Mouse (Mus musculus) right cerebral cortex, adult 18-20 months (tissue): ENCODE measurements at regions not wholly inside any gene's neighbourhood (a gene's known extent, or its start where the extent isn't known, plus 50 kb on each side); places are given as distances from the start of the nearest gene placed in this dataset.
A peak's percentile ranks its signal among the peaks of the same experiment; 100 is the strongest.

Source experiments
- DNase-seq: peaks from one replicate; pipeline ENCODE4 v3.0.0; 2022; ENCODE audit warnings: mixed read lengths

DNA sequence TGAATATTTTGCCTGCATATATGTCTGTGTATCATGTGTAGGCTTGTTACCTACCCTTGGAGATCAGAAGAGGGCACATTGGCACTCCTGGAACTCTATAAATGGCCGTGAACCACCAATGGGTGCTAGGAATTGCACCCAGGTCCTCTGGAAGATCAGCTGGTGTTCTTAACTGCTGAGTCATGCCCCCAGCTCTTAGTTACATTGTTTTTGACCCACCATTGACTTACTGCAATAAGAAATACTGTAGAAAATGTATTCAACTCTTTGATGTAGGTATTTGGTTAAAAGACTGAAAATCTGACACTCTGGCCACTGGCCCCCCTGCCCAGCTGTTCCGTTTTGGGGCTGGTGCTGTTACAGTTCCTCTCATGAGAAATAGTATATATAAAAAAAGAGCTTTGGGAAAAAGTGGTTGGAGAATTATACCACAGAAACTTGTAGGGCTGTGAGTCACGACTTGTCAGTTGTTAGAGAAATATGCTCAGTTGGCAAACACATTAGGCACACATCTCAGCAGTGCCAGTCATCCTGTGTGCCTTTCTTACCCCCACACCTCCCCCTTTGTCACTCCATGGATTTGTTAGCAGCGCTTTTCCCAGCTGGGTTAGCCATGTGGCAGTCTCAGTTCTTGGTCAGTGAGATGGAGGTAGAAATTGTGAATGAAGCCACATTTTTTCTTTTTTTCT is 58.4 kb upstream of the Arhgap32 start:
- DNase-seq, result peak; percentile 69

DNA sequence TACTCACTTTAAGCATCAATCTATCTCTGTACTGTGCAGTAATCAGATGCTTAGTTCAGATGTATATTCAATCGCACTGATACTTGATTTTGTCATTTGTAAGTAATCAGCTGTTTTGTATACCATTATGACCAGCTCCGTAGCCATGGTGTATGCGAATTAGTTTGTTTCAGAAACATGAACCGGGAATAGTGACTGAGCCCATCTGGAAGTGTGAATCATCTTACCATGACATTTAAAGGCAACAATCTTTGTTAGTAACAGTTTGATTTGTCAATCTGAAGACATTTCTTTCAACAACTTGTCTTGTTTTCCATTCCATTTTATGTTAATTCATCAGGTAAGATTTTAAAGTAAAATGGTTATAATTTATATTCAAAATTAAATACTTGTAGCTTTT is 53.2 kb upstream of the Arhgap32 start:
- DNase-seq, result no peak

DNA sequence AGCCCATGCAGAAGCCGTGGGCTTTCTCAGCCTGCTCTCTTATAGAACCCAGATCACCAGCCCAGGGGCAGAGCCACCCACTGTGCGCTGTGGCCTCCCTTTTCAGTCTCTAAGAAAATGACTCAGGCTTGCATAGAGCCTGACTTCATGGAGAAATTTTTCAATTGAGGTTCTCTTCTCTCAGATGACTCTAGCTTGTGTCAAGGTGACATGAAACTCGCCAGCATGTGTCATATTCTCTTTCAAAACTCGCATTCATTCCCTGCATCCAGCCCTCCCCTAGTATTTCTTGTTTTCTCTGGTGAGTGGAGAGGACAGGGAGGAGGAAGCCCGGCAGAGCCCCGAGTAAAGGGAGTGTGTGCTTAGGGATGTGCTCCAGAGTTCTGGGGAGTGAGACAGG is 52.4 kb upstream of the Arhgap32 start:
- DNase-seq, result no peak

DNA sequence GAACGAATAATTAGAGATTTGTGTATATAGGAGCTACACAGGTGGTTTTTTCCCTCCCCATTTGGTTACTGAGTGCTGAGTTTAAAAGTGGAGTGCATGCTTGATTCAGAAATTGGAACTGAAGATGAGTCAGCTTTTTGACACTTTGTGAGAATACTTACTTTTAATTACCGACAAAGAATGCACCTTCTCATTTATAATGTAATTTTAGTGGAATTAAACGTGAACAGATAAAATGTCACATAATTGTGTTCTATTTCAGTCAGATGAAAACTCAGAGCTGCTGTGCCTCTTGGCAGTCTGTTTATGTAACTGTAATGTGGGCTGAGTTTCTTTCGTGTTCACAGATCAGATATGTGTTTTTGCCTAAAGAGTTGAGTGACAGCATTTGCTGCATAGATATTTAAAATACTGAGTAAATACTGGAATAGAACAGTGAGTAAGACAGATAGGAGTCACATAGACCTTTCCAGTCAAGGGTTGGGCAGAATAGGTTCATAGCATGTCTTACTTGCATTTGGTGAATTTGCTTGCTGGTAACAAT is 51.9 kb upstream of the Arhgap32 start:
- peak; percentile 19 for DNase-seq
